Mouse (Mus musculus) embryonic fibroblast, embryonic 13.5 days (primary cell): ENCODE results near the gene Slc16a9.

Source experiments
- CTCF ChIP-seq: IDR thresholded peaks from 2 replicates; pipeline ENCODE4 v1.5.1; 2011; ENCODE audit warnings: mild to moderate bottlenecking, control low read depth, low read length, moderate library complexity, borderline replicate concordance; ENCODE audit not compliant: insufficient read depth
- POLR2A ChIP-seq: IDR thresholded peaks from 2 replicates; pipeline ENCODE4 v1.6.1; 2011; ENCODE audit warnings: low read depth, mild to moderate bottlenecking, control low read depth, low read length, moderate library complexity

DNA sequence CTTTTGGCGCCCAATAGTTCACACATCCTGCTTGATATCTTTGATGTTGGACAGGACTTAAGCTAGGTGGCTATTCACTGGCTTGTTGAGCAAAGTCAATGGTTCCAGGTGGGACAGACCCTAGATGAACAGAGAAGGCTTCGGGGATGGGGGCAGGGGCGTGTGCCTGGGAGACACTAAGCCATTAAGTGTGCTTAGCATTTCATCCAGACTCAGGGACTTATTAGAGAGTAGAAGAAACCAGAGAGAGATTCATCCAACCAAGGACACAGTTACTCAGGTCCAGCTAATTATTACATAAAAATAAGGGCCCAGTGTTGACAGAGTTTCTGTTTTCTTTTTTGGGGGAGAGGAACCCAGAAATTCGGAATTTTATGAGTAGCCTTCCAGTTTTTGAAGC is 5.5 kb downstream of the Slc16a9 start:
- TF ChIP-seq CTCF (no peak), POLR2A (no peak)
